Mouse (Mus musculus) forebrain, embryonic 13.5 days (tissue): ENCODE data around the gene Neurod6. TPM values are rescaled to one million over a fixed set of nuclear protein-coding genes. Genes with fewer than 3 reads are reported as not detected.
"Not testable (repeated sequence)": the region's sequence is repeated elsewhere in the genome, so short reads cannot be mapped to it uniquely, and the experiment has no call there.

Experiments used
- ATAC-seq: fragments of 200-750 bp; cut with Nextera tagmentation; 2 replicates; pipeline ENCODE4 v1.8.0; 2017
- H3K27ac ChIP-seq: fragments of 300-500 bp; sonication (generic); 2 replicates; pipeline ENCODE4 v1.5.1; 2015; ENCODE audit warnings: inconsistent platforms, mild to moderate bottlenecking, moderate library complexity
- H3K27me3 ChIP-seq: fragments of 300-500 bp; sonication (generic); 2 replicates; pipeline ENCODE4 v1.6.1; 2015; ENCODE audit warnings: mild to moderate bottlenecking, inconsistent platforms
- H3K36me3 ChIP-seq: fragments of 300-500 bp; sonication (generic); 2 replicates; pipeline ENCODE4 v1.6.1; 2015; ENCODE audit warnings: mild to moderate bottlenecking, inconsistent platforms; ENCODE audit not compliant: poor library complexity, severe bottlenecking
- H3K4me1 ChIP-seq: fragments of 300-500 bp; sonication (generic); 2 replicates; pipeline ENCODE4 v1.6.1; 2015; ENCODE audit warnings: inconsistent platforms
- H3K4me2 ChIP-seq: fragments of 300-500 bp; sonication (generic); 2 replicates; pipeline ENCODE4 v1.6.1; 2015; ENCODE audit warnings: inconsistent platforms, mild to moderate bottlenecking, moderate library complexity
- H3K4me3 ChIP-seq: fragments of 300-500 bp; sonication (generic); 2 replicates; pipeline ENCODE4 v1.5.1; 2015; ENCODE audit warnings: mild to moderate bottlenecking, inconsistent platforms
- H3K9ac ChIP-seq: fragments of 300-500 bp; sonication (generic); 2 replicates; pipeline ENCODE4 v1.6.1; 2015; ENCODE audit warnings: mild to moderate bottlenecking, inconsistent platforms
- H3K9me3 ChIP-seq: fragments of 300-500 bp; sonication (generic); replicated peaks from 2 replicates; pipeline ENCODE4 v1.6.1; 2016; ENCODE audit warnings: inconsistent platforms
- WGBS: fragments of 180-500 bp; shearing (Covaris S2); methylation state at CpG from one replicate; pipeline ENCODE4 v1.1.7; 2015; 5-methylcytosine and 5-hydroxymethylcytosine counted together
- polyA plus RNA-seq: library from polyadenylated mRNA; unstranded; fragments of >200 nt; fragmentation: Nextera tagmentation; extraction: Ambion mirVana; gene quantifications from 2 replicates; pipeline ENCODE4 v1.2.1, GENCODE M21; 2015

Neurod6 gene
- 173 and 314 TPM in 2 replicates for polyA plus RNA-seq

DNA sequence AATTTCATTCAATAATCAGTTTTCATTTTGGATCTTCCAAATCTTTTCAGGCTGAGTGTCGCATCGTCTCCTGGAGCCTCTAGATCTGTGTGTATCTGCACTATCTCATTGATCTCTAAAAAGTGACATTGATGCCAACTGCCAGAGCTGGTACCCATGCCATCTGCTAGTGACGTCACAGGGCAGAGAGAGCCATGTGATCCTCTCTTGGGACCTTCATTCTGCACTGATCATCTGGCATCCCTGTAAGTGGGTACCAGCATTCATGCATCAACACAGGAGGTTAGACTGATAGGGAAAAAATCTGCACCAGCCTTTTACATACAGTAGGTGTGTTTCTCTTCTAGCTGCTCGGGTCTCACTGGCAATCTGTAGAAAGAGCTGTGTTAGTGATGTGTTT is at the start of gene Neurod6:
Neurod6 (minus strand) TSS at position 290 of the 400 bp plus-strand sequence.
- H3K27ac ChIP-seq = peak within 1 kb of the TSS; percentile 95

DNA sequence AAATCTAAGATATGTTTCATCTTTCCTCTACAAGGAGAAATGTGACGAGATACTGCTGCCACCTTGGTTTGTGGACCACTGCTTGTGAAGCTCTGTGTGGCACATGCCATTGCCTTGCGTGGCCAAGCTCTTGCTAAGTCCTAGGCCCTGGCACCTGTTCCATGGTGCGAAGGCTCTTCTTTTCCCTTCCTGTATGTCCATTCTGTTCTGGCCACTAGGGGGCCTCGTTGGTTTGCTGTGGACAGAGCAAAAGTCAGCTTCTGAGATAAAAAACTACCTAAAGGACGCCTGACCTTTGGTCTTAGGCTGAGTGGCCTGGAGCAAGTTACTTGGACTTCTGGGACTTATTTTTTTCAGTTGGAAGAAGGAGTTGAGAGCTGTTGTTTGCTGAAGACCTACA is 36.1 kb upstream of the Neurod6 start:
- H3K9me3 ChIP-seq = no peaks in the 10 kb centered on the region
- ATAC-seq = 0 out of 2 replicates have a peak, but pooled peaks have one; percentile 51
- no peaks in the 10 kb centered on the region for H3K36me3 ChIP-seq
- no peak overlapping the region for H3K27ac ChIP-seq
- H3K4me2 ChIP-seq = no peak overlapping the region
- 37% methylated on average over 5 of the region's 5 CpGs for WGBS
- H3K9ac ChIP-seq = no peak overlapping the region
- no peaks in the 10 kb centered on the region for H3K27me3 ChIP-seq
- 0 out of 2 replicates have a peak, but pooled peaks cover 3% of the 10 kb centered on the region for H3K4me1 ChIP-seq
- no peak overlapping the region for H3K4me3 ChIP-seq

More for the DNA sequence above, at the start of gene Neurod6:
- peak within 1 kb of the TSS; percentile 36 for H3K4me3 ChIP-seq
- WGBS = 53% methylated on average over 4 of the region's 4 CpGs
- H3K9ac ChIP-seq = peak within 1 kb of the TSS; percentile 73
- H3K4me1 ChIP-seq = peaks cover 42% of the 10 kb centered on the region
- H3K36me3 ChIP-seq = no peaks in the 10 kb centered on the region
- no peaks in the 10 kb centered on the region for H3K9me3 ChIP-seq
- peaks cover 4% of the 10 kb centered on the region; the same call in 1 of the 2 replicates for H3K27me3 ChIP-seq
- peak within 1 kb of the TSS; percentile 43 for H3K4me2 ChIP-seq
- peak; percentile 88 for ATAC-seq

DNA sequence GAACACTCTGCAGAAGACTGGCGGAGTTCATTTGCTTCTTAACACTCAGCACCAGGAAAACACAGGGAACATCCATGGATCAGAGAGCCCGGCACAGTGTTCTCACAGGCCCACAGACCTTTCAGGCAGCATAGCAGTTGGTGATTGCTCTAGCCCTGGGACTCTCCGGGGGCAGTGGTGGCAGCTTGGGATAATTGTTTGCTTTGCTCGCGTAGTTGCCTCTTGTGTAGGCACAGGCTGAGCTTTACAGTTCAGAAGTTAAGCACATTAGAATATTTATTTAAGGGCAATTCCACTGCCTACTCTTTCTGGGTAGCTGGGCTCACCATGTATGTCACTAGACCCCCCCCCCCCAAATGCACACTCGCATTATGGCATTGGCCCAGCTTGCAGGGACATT is 34.4 kb upstream of the Neurod6 start:
- Histone ChIP-seq H3K9me3 (no peaks in the 10 kb centered on the region), H3K4me3 (no peak overlapping the region), H3K27me3 (no peaks in the 10 kb centered on the region), H3K4me1 (0 out of 2 replicates have a peak, but pooled peaks cover 3% of the 10 kb centered on the region), H3K27ac (no peak overlapping the region), H3K4me2 (no peak overlapping the region), H3K36me3 (no peaks in the 10 kb centered on the region), H3K9ac (no peak overlapping the region)
- ATAC-seq = no peak
- WGBS = 89% methylated on average over 6 of the region's 6 CpGs

DNA sequence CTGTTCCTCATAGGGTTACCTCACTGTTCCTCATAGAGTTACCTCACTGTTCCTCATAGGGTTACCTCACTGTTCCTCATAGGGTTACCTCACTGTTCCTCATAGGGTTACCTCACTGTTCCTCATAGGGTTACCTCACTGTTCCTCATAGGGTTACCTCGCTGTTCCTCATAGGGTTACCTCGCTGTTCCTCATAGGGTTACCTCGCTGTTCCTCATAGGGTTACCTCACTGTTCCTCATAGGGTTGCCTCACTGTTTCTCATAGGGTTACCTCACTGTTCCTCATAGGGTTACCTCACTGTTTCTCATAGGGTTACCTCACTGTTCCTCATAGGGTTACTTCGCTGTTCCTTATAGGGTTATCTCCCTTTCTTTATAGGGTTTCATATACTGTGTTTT is 29.9 kb upstream of the Neurod6 start:
- H3K9ac ChIP-seq, H3K4me3 ChIP-seq, ATAC-seq, H3K27me3 ChIP-seq, H3K4me1 ChIP-seq, H3K36me3 ChIP-seq, H3K4me2 ChIP-seq, H3K27ac ChIP-seq, H3K9me3 ChIP-seq: not testable (repeated sequence)
- 94% methylated on average over 4 of the region's 4 CpGs for WGBS

DNA sequence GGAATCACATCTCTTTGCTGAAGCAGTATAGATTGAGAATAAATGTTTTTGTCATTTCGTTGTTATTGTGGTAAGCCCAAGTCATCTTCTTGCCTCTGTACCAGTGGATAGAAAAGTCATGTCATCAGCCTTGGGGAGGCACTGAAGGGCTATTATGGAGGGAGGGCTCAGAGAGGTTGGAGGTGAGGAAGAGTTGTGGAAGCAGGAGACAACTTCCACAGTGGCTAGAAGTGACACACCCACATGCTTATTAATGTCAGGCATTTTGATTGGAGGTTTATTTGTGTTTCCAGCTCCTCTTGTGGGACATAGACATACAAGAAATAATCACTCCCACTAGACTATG is 23.7 kb upstream of the Neurod6 start:
- Histone ChIP-seq H3K36me3 (no peaks in the 10 kb centered on the region), H3K27ac (peak overlapping the region; percentile 41; the same call in 1 of the 2 replicates), H3K9ac (no peak overlapping the region), H3K4me1 (peaks cover 24% of the 10 kb centered on the region), H3K27me3 (no peaks in the 10 kb centered on the region), H3K4me2 (no peak overlapping the region), H3K9me3 (no peaks in the 10 kb centered on the region), H3K4me3 (no peak overlapping the region)
- no peak for ATAC-seq
- 69% methylated on average over 1 of the region's 1 CpGs for WGBS

DNA sequence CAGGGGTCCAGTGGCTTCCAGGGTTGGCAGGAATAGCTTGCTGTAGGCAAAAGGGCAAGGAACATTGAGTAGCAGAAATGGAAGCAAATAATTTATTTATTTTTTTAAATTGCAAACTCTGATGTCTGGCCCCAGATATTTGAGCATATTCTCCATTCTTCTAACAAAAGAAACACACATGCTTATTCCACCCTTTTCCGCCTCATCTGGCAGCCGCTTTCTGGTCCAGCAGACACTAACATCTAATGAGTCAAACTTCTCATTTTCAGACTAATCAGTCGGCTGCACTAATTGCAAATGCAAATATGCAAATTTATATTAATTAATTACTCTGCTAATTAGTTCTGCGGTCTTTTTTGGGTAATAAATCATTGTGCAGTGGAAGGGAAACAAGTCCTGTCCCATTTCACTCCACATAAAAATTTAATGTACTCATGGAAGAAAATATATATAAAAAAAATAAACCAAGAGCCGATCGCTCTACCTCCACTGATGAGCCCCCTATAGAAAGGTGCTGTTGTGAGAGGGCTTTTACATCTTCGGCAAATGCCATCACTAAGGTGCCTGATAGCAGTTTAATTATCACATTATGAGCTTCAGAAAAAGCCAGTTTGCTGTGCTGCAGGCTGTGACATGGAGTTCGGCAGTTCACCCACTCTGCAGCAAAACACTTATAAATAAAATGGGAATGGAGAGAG is 23.1 kb upstream of the Neurod6 start:
- Histone ChIP-seq H3K4me1 (peaks cover 24% of the 10 kb centered on the region), H3K27ac (peak overlapping the region; percentile 62), H3K9me3 (no peaks in the 10 kb centered on the region), H3K9ac (no peak overlapping the region), H3K4me2 (no peak overlapping the region), H3K27me3 (no peaks in the 10 kb centered on the region), H3K36me3 (no peaks in the 10 kb centered on the region), H3K4me3 (no peak overlapping the region)
- 44% methylated on average over 8 of the region's 8 CpGs for WGBS
- ATAC-seq = 0 out of 2 replicates have a peak, but pooled peaks have one; percentile 42

DNA sequence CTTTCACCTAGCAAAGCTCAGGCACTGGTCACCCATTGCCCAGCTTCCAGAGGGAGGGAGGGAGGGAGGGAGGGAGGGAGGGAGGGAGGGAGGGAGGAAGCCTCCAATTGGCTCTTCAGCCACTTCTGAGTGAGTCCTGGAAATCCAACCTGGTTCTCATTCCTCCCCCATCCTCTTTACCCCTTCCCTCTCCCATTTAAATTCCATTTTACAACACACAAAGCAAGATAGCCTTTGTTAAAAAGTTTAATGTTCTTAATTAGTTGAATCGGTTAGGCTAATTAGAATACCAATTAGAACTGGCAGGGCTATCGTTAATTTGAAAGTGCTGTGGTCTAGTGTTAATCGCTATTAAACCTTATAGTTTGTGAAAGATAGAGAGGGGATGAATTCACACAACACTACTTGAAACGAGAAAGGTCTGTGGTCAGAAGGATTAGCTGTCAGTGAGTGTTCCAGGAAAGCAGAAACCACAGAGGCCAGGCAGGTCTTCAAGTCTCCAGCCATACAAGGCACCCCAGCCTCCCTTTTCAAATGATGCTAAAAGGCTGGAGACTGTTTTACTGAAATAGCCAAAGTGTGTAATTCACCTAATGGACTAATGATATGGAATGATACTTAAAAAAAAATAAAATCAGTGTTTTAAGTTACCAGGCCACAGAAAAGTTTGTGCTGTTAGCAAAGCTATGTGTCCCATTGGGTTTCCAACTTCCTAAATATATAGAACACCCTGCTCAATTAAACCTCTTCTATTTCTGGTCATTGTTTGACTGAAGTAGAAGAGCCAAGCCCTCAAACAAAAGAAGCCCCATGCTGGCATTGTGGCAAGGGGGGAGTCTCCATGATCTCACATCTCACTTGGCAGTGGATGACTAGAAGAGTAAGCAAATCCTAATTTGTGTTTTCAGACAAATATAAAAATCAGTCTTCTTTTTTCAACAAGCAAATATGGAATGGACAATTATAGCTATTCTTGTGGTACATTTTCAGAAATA is 19.6 kb upstream of the Neurod6 start:
- H3K4me1 ChIP-seq = peaks cover 24% of the 10 kb centered on the region
- H3K4me2 ChIP-seq = no peak overlapping the region
- H3K9me3 ChIP-seq = no peaks in the 10 kb centered on the region
- H3K9ac ChIP-seq = no peak overlapping the region
- peak overlapping the region; percentile 58 for H3K27ac ChIP-seq
- 12% methylated on average over 4 of the region's 4 CpGs for WGBS
- H3K27me3 ChIP-seq = no peaks in the 10 kb centered on the region
- H3K36me3 ChIP-seq = no peaks in the 10 kb centered on the region
- ATAC-seq = peak; percentile 83
- H3K4me3 ChIP-seq = no peak overlapping the region

DNA sequence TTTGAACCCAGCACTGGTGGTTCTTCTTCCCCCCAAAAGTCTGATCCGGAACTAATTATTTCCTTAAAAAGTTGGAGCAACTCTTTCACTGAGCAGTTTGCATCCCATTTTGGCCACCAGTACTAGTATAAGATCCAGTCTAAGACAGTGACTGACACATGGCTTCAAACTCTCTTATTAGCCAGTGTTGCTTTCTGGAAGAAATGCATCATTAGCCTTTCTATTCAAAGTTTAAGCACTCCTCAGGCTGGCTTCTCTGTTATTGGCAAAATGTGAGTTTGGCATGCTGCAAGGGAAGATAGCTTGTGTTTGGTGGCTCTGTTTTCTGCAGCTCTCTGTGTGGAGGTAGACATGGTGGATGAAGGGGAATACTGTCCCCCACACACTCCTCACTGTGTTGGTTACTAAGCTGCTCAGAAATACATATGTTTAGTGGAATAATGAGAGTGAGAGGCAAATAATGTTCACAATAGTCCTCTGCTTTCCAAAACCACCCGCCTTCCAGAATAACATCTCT is 9.0 kb upstream of the Neurod6 start:
- ATAC-seq = no peak
- Histone ChIP-seq H3K27ac (no peak overlapping the region), H3K4me1 (0 out of 2 replicates have a peak, but pooled peaks cover 4% of the 10 kb centered on the region), H3K9me3 (no peaks in the 10 kb centered on the region), H3K4me3 (no peak overlapping the region), H3K9ac (no peak overlapping the region), H3K4me2 (no peak overlapping the region), H3K36me3 (no peaks in the 10 kb centered on the region), H3K27me3 (no peaks in the 10 kb centered on the region)
- WGBS = 89% methylated on average over 2 of the region's 2 CpGs

DNA sequence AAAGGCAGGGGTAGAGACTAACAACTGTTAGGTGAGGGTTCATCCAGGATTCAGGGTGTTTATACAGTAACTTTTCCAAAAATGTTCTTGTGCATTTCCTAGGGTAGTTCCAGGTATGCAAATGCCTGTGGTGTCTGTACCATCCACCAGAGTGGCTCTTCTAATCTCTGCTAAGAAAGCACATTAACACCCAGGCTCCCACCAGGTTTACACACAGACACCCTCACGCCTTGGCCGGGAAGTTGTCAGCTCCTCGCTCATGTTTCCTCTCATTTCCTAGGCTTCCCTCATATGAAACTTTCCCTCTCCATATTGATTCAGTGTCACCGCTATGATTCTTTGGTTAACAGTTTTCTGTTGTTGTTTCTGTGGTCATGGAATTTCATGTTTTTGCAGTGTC is 2.4 kb upstream of the Neurod6 start:
- Histone ChIP-seq H3K4me3 (no peak overlapping the region), H3K4me2 (no peak overlapping the region), H3K36me3 (no peaks in the 10 kb centered on the region), H3K4me1 (peaks cover 30% of the 10 kb centered on the region), H3K9me3 (no peaks in the 10 kb centered on the region), H3K27ac (no peak overlapping the region), H3K27me3 (peaks cover 4% of the 10 kb centered on the region; the same call in 1 of the 2 replicates), H3K9ac (no peak overlapping the region)
- no peak for ATAC-seq
- 80% methylated on average over 4 of the region's 4 CpGs for WGBS

DNA sequence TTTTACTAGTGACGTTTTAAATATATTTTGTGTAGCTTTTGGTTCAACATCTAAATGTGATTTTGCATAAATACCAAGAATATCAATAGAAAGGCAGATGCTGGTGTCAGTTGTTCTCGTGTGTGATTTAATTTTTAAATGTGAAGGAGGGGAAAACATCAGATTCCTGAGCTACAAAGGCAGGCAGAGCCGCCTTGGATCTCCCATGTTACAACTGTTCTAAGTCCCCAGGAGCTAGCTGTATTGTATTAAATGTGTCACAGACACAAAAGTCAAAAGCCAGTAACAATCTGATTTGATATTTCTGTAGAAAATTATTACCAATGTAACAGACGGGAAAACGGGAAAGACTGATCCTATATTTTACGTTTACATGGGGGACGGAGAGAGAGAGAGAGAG is 1.8 kb upstream of the Neurod6 start:
- Histone ChIP-seq H3K4me2 (0 out of 2 replicates have a peak overlapping the region, but pooled peaks have one; percentile 18), H3K9me3 (no peaks in the 10 kb centered on the region), H3K36me3 (no peaks in the 10 kb centered on the region), H3K4me3 (no peak overlapping the region), H3K27me3 (peaks cover 4% of the 10 kb centered on the region; the same call in 1 of the 2 replicates), H3K9ac (peak overlapping the region; percentile 50), H3K4me1 (peaks cover 30% of the 10 kb centered on the region), H3K27ac (peak overlapping the region; percentile 51)
- no peak for ATAC-seq
- 70% methylated on average over 7 of the region's 7 CpGs for WGBS

DNA sequence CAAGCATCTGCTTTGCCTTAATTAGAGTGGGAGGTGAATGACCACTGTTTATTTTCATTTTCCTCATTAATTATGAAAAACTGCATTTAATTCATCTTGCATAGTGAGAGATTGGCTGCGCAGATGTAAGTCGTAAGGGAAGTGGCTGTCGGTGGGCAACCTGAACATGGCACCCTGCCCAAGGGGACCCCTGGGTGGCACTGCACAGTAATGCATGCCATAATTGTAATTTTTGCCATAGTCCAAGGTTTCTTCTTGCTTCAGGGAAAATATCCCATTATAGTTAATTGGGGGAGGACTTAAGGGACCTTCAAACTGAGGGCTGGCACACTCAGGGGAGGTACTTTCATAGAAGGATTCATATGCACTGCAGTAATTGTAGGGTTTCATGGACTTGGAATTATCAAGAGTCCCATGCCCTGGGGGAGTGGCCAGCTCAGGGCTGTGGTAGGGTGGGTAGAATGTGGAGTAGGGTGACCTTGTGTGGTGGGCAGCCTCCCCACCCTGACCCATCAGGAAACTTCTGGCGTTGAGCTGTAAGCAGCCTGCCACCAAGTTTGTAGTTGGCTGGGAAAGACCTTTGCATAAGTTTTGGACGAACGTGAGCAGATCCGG is 2.4 kb downstream of the Neurod6 start:
- peak overlapping the region; percentile 81 for H3K27ac ChIP-seq
- no peak for ATAC-seq
- peaks cover 4% of the 10 kb centered on the region; the same call in 1 of the 2 replicates for H3K27me3 ChIP-seq
- H3K36me3 ChIP-seq = no peaks in the 10 kb centered on the region
- peak overlapping the region; percentile 48 for H3K4me2 ChIP-seq
- peaks cover 38% of the 10 kb centered on the region for H3K4me1 ChIP-seq
- WGBS = 72% methylated on average over 7 of the region's 7 CpGs
- H3K9ac ChIP-seq = peak overlapping the region; percentile 60
- peak overlapping the region; percentile 38 for H3K4me3 ChIP-seq
- no peaks in the 10 kb centered on the region for H3K9me3 ChIP-seq
